Mouse (Mus musculus) MEL (cell line): ENCODE measurements around the gene Mapk8ip3. TPM values are rescaled to one million over a fixed set of nuclear protein-coding genes. Genes with fewer than 3 reads are reported as not detected.
A peak's percentile ranks its signal among the peaks of the same experiment; 100 is the strongest.

ENCODE experiments used
- DNase-seq: peaks from one replicate; pipeline ENCODE4 v3.0.0; 2011; ENCODE audit warnings: low read depth, low spot score
- H3K27ac ChIP-seq: 2 replicates; pipeline ENCODE4 v1.5.1; 2012; ENCODE audit warnings: low read depth, mild to moderate bottlenecking, control low read depth, low read length, moderate library complexity; ENCODE audit not compliant: control insufficient read depth
- H3K27me3 ChIP-seq, 2 experiments: fragments of 150-350 bp in 1 of 2; sonication (generic) in 1 of 2; 2 replicates each; pipeline ENCODE4 v1.6.1; 2012; ENCODE audit warnings: low read length in 2 of 2, mild to moderate bottlenecking in 2 of 2, improper control_type of control experiment in 1 of 2, moderate library complexity in 1 of 2; ENCODE audit not compliant: insufficient read depth in 2 of 2, control insufficient read depth in 1 of 2
- H3K36me3 ChIP-seq, 2 experiments: 2 replicates each; pipeline ENCODE4 v1.6.1; 2012 to 2014; ENCODE audit warnings: low read length in 2 of 2, improper control_type of control experiment in 1 of 2, inconsistent platforms in 1 of 2, mild to moderate bottlenecking in 1 of 2; ENCODE audit not compliant: insufficient read depth in 2 of 2, control insufficient read depth in 1 of 2
- H3K4me1 ChIP-seq, 2 experiments: fragments of 150-350 bp in 1 of 2; sonication (generic) in 1 of 2; 2 replicates each; pipeline ENCODE4 v1.6.1; 2012; ENCODE audit warnings: low read length in 2 of 2, improper control_type of control experiment in 1 of 2, mild to moderate bottlenecking in 1 of 2; ENCODE audit not compliant: insufficient read depth in 2 of 2, control insufficient read depth in 1 of 2
- H3K4me3 ChIP-seq, 2 experiments: fragments of 150-350 bp in 1 of 2; sonication (generic) in 1 of 2; 2 replicates each; pipeline ENCODE4 v1.5.1; 2012; ENCODE audit warnings: low read depth in 2 of 2, low read length in 2 of 2, mild to moderate bottlenecking in 2 of 2, moderate library complexity in 2 of 2, control low read depth in 1 of 2, improper control_type of control experiment in 1 of 2; ENCODE audit not compliant: control insufficient read depth in 1 of 2, insufficient read depth in 1 of 2
- H3K79me2 ChIP-seq: 2 replicates; pipeline ENCODE4 v1.6.1; 2012; ENCODE audit warnings: mild to moderate bottlenecking, low read length, moderate library complexity; ENCODE audit not compliant: control insufficient read depth, poor library complexity, insufficient read depth
- H3K9ac ChIP-seq: 2 replicates; pipeline ENCODE4 v1.6.1; 2012; ENCODE audit warnings: low read depth, mild to moderate bottlenecking, control low read depth, low read length, moderate library complexity; ENCODE audit not compliant: control insufficient read depth, poor library complexity, severe bottlenecking
- H3K9me3 ChIP-seq: fragments of 150-350 bp; sonication (generic); replicated peaks from 2 replicates; pipeline ENCODE4 v1.6.1; 2012; ENCODE audit warnings: mild to moderate bottlenecking, low read length, improper control_type of control experiment, moderate library complexity; ENCODE audit not compliant: insufficient read depth
- CHD1 ChIP-seq: IDR thresholded peaks from 2 replicates; pipeline ENCODE4 v1.6.1; 2012; ENCODE audit warnings: low read depth, mild to moderate bottlenecking, inconsistent platforms, low read length, improper control_type of control experiment
- CTCF ChIP-seq, 3 experiments: IDR thresholded peaks in 2 of 3; conservative IDR thresholded peaks in 1 of 3; 2 replicates each; pipeline ENCODE4 v1.5.1; 2011 to 2012; ENCODE audit warnings: low read length in 3 of 3, low read depth in 2 of 3, mild to moderate bottlenecking in 2 of 3, improper control_type of control experiment in 1 of 3, inconsistent platforms in 1 of 3, mixed read lengths in 1 of 3, moderate library complexity in 1 of 3; ENCODE audit not compliant: control insufficient read depth in 1 of 3, insufficient read depth in 1 of 3, poor library complexity in 1 of 3, severe bottlenecking in 1 of 3
- ELF1 ChIP-seq: IDR thresholded peaks from 2 replicates; pipeline ENCODE4 v1.6.1; 2014; ENCODE audit warnings: low read depth, mild to moderate bottlenecking, inconsistent platforms, low read length, improper control_type of control experiment, moderate library complexity
- EP300 ChIP-seq, 2 experiments: IDR thresholded peaks; 2 replicates each; pipeline ENCODE4 v1.6.1; 2011; ENCODE audit warnings: improper control_type of control experiment in 2 of 2, low read length in 2 of 2, low read depth in 1 of 2, mild to moderate bottlenecking in 1 of 2
- ETS1 ChIP-seq: IDR thresholded peaks from 2 replicates; pipeline ENCODE4 v1.6.1; 2012; ENCODE audit warnings: low read depth, mild to moderate bottlenecking, inconsistent platforms, low read length, improper control_type of control experiment, moderate library complexity
- GATA1 ChIP-seq: IDR thresholded peaks from 2 replicates; pipeline ENCODE4 v1.6.1; 2011; ENCODE audit warnings: low read depth, low read length, improper control_type of control experiment
- HCFC1 ChIP-seq: IDR thresholded peaks from 2 replicates; pipeline ENCODE4 v1.6.1; 2012; ENCODE audit warnings: low read depth, mild to moderate bottlenecking, inconsistent platforms, low read length, improper control_type of control experiment, moderate library complexity
- MAX ChIP-seq: IDR thresholded peaks from 2 replicates; pipeline ENCODE4 v1.6.1; 2011; ENCODE audit warnings: low read length, improper control_type of control experiment
- MAZ ChIP-seq: IDR thresholded peaks from 2 replicates; pipeline ENCODE4 v1.6.1; 2012; ENCODE audit warnings: low read depth, mild to moderate bottlenecking, inconsistent platforms, low read length, improper control_type of control experiment
- MEF2A ChIP-seq: IDR thresholded peaks from 2 replicates; pipeline ENCODE4 v1.6.1; 2014; ENCODE audit warnings: low read depth, mild to moderate bottlenecking, inconsistent platforms, low read length, improper control_type of control experiment; ENCODE audit not compliant: poor library complexity, insufficient replicate concordance, severe bottlenecking; ENCODE audit errors: extremely low read depth
- MXI1 ChIP-seq: IDR thresholded peaks from 2 replicates; pipeline ENCODE4 v1.6.1; 2011; ENCODE audit warnings: mild to moderate bottlenecking, low read depth, low read length, improper control_type of control experiment
- MYB ChIP-seq: IDR thresholded peaks from 2 replicates; pipeline ENCODE4 v1.6.1; 2011; ENCODE audit warnings: mild to moderate bottlenecking, low read depth, low read length, improper control_type of control experiment
- NELFE ChIP-seq: IDR thresholded peaks from 2 replicates; pipeline ENCODE4 v1.6.1; 2011; ENCODE audit warnings: low read depth, low read length, improper control_type of control experiment
- NRF1 ChIP-seq: IDR thresholded peaks from 2 replicates; pipeline ENCODE4 v1.6.1; 2014; ENCODE audit warnings: low read depth, mild to moderate bottlenecking, inconsistent platforms, low read length, improper control_type of control experiment, moderate library complexity; ENCODE audit not compliant: poor library complexity, insufficient read depth, severe bottlenecking
- POLR2A ChIP-seq, 2 experiments: IDR thresholded peaks; 2 replicates each; pipeline ENCODE4 v1.6.1; 2011 to 2012; ENCODE audit warnings: low read length in 2 of 2, mild to moderate bottlenecking in 2 of 2, control low read depth in 1 of 2, improper control_type of control experiment in 1 of 2, low read depth in 1 of 2, moderate library complexity in 1 of 2; ENCODE audit not compliant: control insufficient read depth in 1 of 2, insufficient read depth in 1 of 2, poor library complexity in 1 of 2
- POLR2AphosphoS2 ChIP-seq: IDR thresholded peaks from 2 replicates; pipeline ENCODE4 v1.6.1; 2011; ENCODE audit warnings: low read length, improper control_type of control experiment
- SIN3A ChIP-seq: IDR thresholded peaks from 2 replicates; pipeline ENCODE4 v1.6.1; 2012; ENCODE audit warnings: low read length, improper control_type of control experiment, inconsistent platforms
- SMC3 ChIP-seq: IDR thresholded peaks from 2 replicates; pipeline ENCODE4 v1.6.1; 2011; ENCODE audit warnings: low read depth, low read length, improper control_type of control experiment
- TBP ChIP-seq: IDR thresholded peaks from 2 replicates; pipeline ENCODE4 v1.8.0; 2011; ENCODE audit warnings: low read depth, low read length, improper control_type of control experiment
- TCF12 ChIP-seq: IDR thresholded peaks from 2 replicates; pipeline ENCODE4 v1.6.1; 2014; ENCODE audit warnings: low read depth, mild to moderate bottlenecking, inconsistent platforms, low read length, improper control_type of control experiment, moderate library complexity
- ZC3H11A ChIP-seq: IDR thresholded peaks from 2 replicates; pipeline ENCODE4 v1.6.1; 2012; ENCODE audit warnings: low read depth, mild to moderate bottlenecking, inconsistent platforms, low read length, improper control_type of control experiment
- ZKSCAN1 ChIP-seq: IDR thresholded peaks from 2 replicates; pipeline ENCODE4 v1.6.1; 2012; ENCODE audit warnings: low read depth, mild to moderate bottlenecking, inconsistent platforms, low read length, improper control_type of control experiment, moderate library complexity
- ZNF384 ChIP-seq: IDR thresholded peaks from 2 replicates; pipeline ENCODE4 v1.6.1; 2012; ENCODE audit warnings: low read depth, mild to moderate bottlenecking, inconsistent platforms, low read length, improper control_type of control experiment
- polyA plus RNA-seq, 2 experiments: library from polyadenylated mRNA; stranded (reverse) in 1 of 2; unstranded in 1 of 2; fragments of >175 nt in 1 of 2; fragments of >200 nt in 1 of 2; gene quantifications; 2 replicates each; pipeline versions ENCODE4 v1.2.1 to v1.2.4; 2012; ENCODE audit warnings: low replicate concordance in 2 of 2, low read depth in 1 of 2; ENCODE audit not compliant: insufficient read length in 2 of 2, insufficient read depth in 1 of 2, missing spikeins in 1 of 2
- total RNA-seq: library from RNA; depleted of rRNA; stranded (reverse); fragments of 300-350 nt; gene quantifications from 2 replicates; pipeline ENCODE4 v1.2.3, GENCODE M21; 2012

The Mapk8ip3 gene
- total and polyA plus RNA-seq, 3 experiments = 22.8 to 44.5 TPM; not detected in 1

GRCm38 (mm10) chr17:24849733-24850064 lies 87.1 kb downstream of the Mapk8ip3 start (continued):
- no peak for TF ChIP-seq MYB
- peak; percentile 80 for TF ChIP-seq SIN3A
- no peak for TF ChIP-seq TCF12
- TF ChIP-seq ZKSCAN1 = no peak
- 0 out of 2 replicates have a peak, but pooled peaks have one; percentile 53 for TF ChIP-seq CHD1
- 0 out of 2 replicates have a peak, but pooled peaks have one; percentile 67 for TF ChIP-seq MAZ
- TF ChIP-seq ZC3H11A = no peak
- TF ChIP-seq POLR2AphosphoS2 = no peak
- TF ChIP-seq ELF1 = no peak
- TF ChIP-seq ETS1 = no peak

- peak; percentile 59 for DNase-seq
- H3K27ac ChIP-seq = peak overlapping the region; percentile 52
- peaks cover 0 to 15% of the 10 kb centered on the region in 2 experiments; a peak in 2 of 4 replicates for H3K4me1 ChIP-seq
- H3K4me3 ChIP-seq = peak overlapping the region in 1 of 2 experiments; percentile 81; a peak in 2 of 4 replicates
- peak; percentile 34; the same call in 1 of the 2 replicates for TF ChIP-seq GATA1
- TF ChIP-seq POLR2A (IDR thresholded peaks at IDR 0.05; ENCODE audit: control insufficient read depth in 1 of 2, insufficient read depth in 1 of 2, low read depth in 1 of 2, low read length in 2 of 2, poor library complexity in 1 of 2) = no peak
- no peak for TF ChIP-seq SMC3
- peak; percentile 43; the same call in 1 of the 2 replicates for TF ChIP-seq MXI1
- no peak for TF ChIP-seq MYB
- no peak for TF ChIP-seq NELFE
- no peaks in the 10 kb centered on the region for H3K9me3 ChIP-seq
- H3K27me3 ChIP-seq = no peaks in the 10 kb centered on the region
- H3K79me2 ChIP-seq = peaks cover 3% of the 10 kb centered on the region; the same call in 1 of the 2 replicates
- peaks cover 0 to 13% of the 10 kb centered on the region in 2 experiments; a peak in 2 of 4 replicates for H3K36me3 ChIP-seq
- peak overlapping the region; percentile 6 for H3K9ac ChIP-seq
Measured at GRCm38 (mm10) chr17:24848600-24849031, 88.2 kb downstream of the Mapk8ip3 start.

DNA sequence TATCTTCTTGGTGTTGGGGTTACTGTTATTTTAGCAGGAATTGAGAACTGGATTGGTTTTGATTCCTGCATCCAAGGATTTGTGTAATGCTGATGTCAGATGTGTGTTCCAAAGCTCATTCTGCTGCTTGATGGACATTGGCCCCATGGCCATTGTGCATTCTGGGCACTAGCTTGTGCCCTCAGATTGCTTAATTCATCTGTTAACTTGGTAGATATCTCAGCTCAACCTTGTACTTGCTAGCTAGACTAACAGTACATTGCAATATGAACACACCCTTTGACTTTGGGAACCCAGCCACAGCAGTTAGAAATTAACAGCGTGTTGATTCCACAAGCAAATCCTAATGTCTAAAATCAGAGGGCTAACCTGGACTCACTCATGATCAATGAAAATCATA lies 89.4 kb downstream of the Mapk8ip3 start:
- H3K4me1 ChIP-seq = peaks cover 0 to 15% of the 10 kb centered on the region in 2 experiments; a peak in 2 of 4 replicates
- DNase-seq = no peak
- no peak overlapping the region for H3K9ac ChIP-seq
- peaks cover 0 to 13% of the 10 kb centered on the region in 2 experiments; a peak in 2 of 4 replicates for H3K36me3 ChIP-seq
- TF ChIP-seq TBP (no peak), ZC3H11A (no peak), ETS1 (no peak), POLR2AphosphoS2 (no peak), NRF1 (no peak), EP300 (IDR thresholded peaks at IDR 0.05; ENCODE audit: low read depth in 1 of 2, low read length in 2 of 2) (no peak), MXI1 (no peak), CTCF (IDR thresholded peaks at IDR 0.05 in 2 of 3, conservative IDR thresholded peaks at IDR 0.05 in 1 of 3; ENCODE audit: control insufficient read depth in 1 of 3, insufficient read depth in 1 of 3, low read depth in 2 of 3, low read length in 3 of 3, poor library complexity in 1 of 3, severe bottlenecking in 1 of 3) (no peak), MAX (no peak), ELF1 (no peak), MYB (no peak), POLR2A (IDR thresholded peaks at IDR 0.05; ENCODE audit: control insufficient read depth in 1 of 2, insufficient read depth in 1 of 2, low read depth in 1 of 2, low read length in 2 of 2, poor library complexity in 1 of 2) (no peak), MEF2A (no peak), ZNF384 (no peak), CHD1 (no peak), HCFC1 (no peak)
- no peaks in the 10 kb centered on the region for H3K9me3 ChIP-seq
- no peak overlapping the region for H3K4me3 ChIP-seq
- H3K27ac ChIP-seq = no peak overlapping the region
- H3K27me3 ChIP-seq = peaks cover 0 to 4% of the 10 kb centered on the region in 2 experiments; a peak in 2 of 4 replicates
- H3K79me2 ChIP-seq = peaks cover 3% of the 10 kb centered on the region; the same call in 1 of the 2 replicates
